Mouse (Mus musculus) adrenal gland, adult 8-10 months (tissue): ENCODE results near the gene Zglp1. TPM values are rescaled to one million over a fixed set of nuclear protein-coding genes. Genes with fewer than 3 reads are reported as not detected.

ENCODE experiments used
- DNase-seq: peaks from one replicate; pipeline ENCODE4 v3.0.0; 2022
- total RNA-seq, 4 experiments: library from RNA; stranded (reverse); gene quantifications; 2 replicates each; pipeline ENCODE4 v1.2.4; 2022

The Zglp1 gene
- total RNA-seq, result under 1 TPM in 1 of 4 experiments, not detected in 3; 0.70 TPM

GRCm38 (mm10) chr9:21067006-21067684, at the start of gene Zglp1:
Zglp1 (minus strand) TSS chr9:21067093.
- DNase-seq, result no peak

DNA sequence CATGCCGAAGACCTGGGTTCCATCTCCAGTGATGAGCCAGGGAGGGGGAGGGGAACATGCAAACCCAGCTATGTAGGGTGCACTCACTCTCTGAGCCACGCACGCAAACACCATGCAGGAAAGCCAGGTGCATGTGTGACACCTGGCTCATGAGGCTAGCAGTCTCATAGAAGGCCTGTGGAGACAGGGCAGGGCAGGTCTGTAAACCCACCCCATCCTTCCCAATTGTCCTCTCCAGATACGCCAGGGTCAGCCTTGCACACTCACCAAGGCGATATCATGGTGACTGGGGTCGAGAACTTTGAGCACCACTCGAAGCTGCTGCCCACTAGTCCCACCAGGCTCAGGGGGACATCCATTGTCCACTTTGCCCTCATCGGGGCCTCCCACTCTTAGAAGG, 48.2 kb upstream of the Zglp1 start:
- no peak for DNase-seq

DNA sequence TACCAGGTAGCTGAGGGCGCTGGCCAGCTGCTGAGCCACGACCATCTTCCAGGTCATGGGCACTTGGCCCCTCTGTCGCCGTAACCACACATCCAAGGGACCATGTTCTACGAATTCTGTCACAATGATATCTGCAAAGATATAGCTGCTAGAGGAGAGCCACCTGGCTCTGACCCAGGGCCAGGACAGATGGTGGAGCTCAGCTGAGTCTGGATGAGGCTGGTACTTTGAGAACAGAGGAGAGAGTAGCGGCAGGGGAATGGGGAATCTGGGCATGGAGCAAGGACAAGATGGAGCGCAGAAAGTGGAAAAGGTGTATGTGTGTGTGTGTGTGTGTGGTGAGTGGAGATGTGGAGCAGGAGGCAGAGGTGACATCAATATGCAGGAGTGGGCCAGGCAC, 47.3 kb upstream of the Zglp1 start:
- no peak for DNase-seq

DNA sequence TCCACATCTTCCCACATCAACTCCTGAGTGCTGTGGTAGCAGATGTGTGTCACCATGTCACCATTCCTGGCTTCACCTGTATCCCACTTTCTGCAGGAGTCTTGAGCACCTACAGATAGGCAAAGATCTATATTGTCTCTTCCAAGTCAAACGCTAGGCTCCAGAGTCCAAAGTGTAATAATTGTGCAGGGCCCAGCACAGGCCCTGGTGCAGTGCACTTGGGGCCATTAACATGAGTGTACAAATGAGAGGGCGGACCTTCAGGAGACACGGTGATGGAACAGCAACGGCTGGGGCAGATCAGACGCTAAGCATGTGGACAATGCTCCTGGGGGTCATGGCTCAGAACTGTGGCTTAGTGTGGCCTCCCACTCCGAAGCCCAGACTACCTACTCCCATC, 46.9 kb upstream of the Zglp1 start:
- no peak for DNase-seq

DNA sequence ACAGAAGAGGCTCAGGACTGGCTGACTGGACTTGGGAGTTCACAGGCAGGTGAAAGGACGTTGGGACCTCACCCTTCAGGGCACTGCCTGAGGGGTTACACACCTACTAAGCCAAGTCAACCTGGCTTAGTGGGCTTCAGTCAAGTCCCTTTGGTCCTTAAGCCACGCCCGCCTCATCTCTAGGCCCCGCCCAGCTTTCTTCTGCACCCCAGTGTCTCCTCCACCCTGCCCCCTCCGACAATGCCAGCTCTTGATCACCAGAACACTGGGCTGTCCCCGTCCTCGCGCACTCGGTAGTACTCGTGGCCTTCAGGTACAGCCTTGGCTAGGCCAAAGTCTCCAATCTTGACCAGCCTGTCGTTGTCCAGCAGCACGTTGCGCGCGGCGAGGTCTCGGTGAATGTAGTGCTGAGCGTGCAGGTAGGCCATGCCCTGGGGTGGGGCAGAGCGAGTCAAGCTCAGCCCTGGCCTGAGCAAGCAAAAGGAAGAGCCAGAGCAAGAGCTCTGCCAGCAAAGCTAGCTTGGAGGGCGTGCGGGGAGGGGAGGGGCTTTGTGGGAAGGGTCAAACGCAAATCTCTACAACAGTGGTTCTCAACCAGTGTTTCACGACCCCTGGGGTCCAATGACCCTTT, 40.8 kb upstream of the Zglp1 start:
- DNase-seq, result no peak

GRCm38 (mm10) chr9:21105760-21106564, 39.1 kb upstream of the Zglp1 start:
- no peak for DNase-seq

DNA sequence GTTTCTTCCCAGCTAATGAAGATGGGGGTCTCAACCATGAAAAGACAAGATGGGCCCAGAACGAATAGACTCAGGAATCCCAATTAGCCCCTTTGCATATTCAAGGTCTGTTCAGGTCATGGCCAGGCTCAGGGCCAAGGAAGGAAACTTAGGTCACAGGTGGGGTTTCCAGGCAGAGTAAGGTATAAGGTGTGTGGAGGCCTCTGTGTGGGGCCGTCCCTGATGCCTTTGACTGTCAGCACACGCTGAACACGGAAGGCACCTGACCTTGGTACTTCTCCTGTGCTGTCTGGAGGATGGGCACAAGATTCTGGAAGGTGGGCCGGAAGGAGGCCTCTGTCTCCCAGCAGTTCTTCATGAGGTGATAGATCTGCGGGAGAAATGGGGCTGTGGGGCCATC, 37.9 kb upstream of the Zglp1 start:
- no peak for DNase-seq

DNA sequence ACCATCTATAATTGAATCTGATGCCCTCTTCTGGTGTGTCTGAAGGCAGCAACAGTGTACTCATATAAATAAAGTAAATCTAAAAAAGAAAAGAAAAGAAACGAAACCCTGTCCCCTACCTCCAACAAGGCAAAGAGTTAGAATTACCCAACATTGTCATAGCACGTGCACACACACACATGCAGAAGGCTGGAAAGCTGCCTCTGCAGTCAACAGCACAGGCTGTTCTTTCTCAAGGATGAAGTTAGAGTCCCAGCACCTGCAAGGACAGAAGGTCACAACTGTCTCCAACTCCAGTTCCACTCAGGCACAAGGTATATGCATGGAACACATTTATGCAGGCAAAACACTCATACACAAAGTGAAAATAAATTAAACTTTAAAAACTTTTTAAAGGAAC, 35.2 kb upstream of the Zglp1 start:
- no peak for DNase-seq

DNA sequence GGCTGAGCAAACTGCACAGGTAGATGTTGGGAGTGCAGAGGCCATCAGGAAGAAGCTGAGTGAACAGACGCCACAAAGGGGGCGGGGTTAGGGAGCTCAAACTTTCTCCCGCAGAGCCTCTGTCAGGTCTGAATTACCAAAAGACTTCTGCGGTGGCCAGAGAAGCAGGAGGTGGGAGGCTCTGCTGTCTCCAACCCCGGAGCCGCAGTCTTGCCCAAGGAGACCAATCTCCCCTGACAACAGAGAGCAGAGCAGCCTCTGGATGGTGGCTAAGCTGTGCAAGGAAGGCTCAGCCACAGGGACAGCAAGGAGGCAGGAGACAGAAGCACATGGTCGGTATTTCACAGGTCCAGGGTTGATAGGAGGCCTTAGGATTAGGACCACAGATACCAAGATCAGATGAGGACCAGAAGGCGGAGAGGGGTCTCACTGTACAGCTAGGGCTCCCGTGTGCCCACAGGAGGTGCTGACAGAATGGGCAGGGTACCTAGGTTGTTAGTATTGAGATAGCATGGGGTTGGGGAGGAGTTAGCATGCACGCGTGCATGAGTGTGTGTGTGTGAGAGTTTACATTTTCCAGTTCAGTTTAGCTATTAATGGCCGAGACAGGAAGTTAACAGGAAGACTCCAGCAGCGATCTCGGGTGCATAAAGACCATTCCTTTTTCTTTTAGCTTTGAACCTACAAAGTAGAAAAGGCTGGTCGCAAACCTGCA, 33.7 kb upstream of the Zglp1 start:
- no peak for DNase-seq

GRCm38 (mm10) chr9:21097793-21098192, 30.9 kb upstream of the Zglp1 start:
- DNase-seq, result no peak

GRCm38 (mm10) chr9:21095958-21096357, 29.1 kb upstream of the Zglp1 start:
- DNase-seq, result no peak

GRCm38 (mm10) chr9:21093423-21093822, 26.5 kb upstream of the Zglp1 start:
- DNase-seq, result no peak

GRCm38 (mm10) chr9:21091707-21092320, 24.9 kb upstream of the Zglp1 start, which contains the start of the genes Gm38431 and Raver1:
Gm38431 (minus strand) TSS chr9:21091997.
Raver1 (minus strand) TSS chr9:21092008.
- DNase-seq, result peak; percentile 98

GRCm38 (mm10) chr9:21090972-21091706, 24.2 kb upstream of the Zglp1 start:
- no peak for DNase-seq

GRCm38 (mm10) chr9:21090537-21090936, 23.6 kb upstream of the Zglp1 start:
- no peak for DNase-seq

GRCm38 (mm10) chr9:21083324-21083723, 16.4 kb upstream of the Zglp1 start:
- DNase-seq, result no peak

DNA sequence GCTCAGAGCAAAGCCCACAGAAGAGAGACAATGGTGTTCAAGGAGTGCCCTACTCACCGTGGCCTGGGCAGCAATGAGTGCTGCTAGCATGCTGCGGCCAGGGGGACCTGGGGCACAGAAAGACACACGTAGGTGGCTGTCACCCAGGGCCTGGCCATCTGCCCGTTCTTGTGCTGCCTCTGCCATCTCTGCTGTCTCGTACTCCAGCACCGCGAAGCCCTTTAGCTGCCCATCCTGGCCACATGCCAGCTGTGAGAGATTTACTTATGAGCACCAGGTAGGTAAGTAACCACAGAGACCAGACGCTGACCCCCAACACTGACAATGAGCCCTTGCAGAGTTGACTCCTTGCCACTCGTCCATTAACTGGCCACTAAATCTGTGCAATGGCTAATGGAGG, 14.2 kb upstream of the Zglp1 start:
- no peak for DNase-seq

- DNase-seq, result no peak
These were observed 8.7 kb upstream of the Zglp1 start for GRCm38 (mm10) chr9:21075625-21076024.

DNA sequence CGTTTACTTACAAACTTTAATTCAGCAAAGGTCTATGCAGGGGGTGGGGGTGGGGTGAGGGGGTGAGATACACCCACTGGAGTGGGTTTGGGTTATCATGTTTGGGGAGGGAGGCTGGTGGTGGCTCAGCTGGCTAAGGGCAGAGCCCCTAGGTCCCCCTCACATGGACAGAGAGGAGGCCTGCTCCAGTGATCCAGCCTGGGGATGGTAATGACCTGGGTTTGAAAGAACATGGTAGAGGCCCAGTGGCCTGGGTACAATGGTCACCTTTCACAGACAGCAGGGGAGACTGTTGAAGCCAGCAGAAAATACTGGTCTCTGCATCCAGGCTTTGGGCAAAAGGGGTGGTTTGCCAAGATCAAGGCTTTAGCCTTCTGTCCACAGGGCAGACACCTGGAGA, 7.3 kb upstream of the Zglp1 start:
- no peak for DNase-seq

- peak; percentile 89 for DNase-seq
These were observed 6.3 kb upstream of the Zglp1 start, which contains the start of the genes Gm49373 and Fdx1l for GRCm38 (mm10) chr9:21073044-21073840. Gm49373 (minus strand) TSS chr9:21073096. Fdx1l (minus strand) TSS chr9:21073614.

GRCm38 (mm10) chr9:21072641-21073040, 5.7 kb upstream of the Zglp1 start:
- DNase-seq, result no peak
